Mouse (Mus musculus): ENCODE data around the gene Zyx.

DNA sequence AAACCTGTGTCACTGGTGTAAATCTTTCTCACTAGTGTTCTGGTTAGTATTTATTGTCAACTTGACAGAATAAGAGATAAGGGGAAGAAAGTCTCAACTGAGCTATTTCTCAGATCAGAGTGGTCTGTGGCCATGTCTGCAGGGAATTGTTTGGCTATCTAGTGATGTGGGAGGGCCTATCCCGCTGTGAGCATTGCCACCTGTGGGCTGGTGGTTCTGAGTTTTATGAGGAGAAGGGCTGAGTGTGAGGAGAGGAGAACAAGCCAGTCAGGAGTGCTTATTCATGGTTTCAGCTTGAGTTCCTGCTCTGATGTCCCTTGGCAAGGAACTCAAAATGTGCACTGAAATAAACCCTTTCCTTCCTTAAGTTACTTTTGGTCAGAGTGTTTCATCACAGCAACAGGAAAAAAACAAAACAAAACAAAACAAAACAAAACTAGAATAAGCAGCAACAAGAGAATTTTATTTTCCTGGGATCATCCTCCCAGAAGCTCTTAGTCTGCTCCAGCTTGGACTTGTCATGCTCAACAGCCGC is 42.4 kb downstream of the Zyx start:
- TF ChIP-seq EP300 (IDR thresholded peaks at IDR 0.05; ENCODE audit: low read depth) (no peak), CTCF (IDR thresholded peaks at IDR 0.05; ENCODE audit: low read depth) (no peak)
